Mouse (Mus musculus): ENCODE measurements around the gene Grk1.

Gene Grk1

GRCm38 (mm10) chr8:13412891-13413558, 8.1 kb downstream of the Grk1 start:
- H3K4me3 ChIP-seq (replicated peaks; ENCODE audit: low read length): no peak overlapping the region
- H3K9me3 ChIP-seq (ENCODE audit: low read length): no peaks in the 10 kb centered on the region
- no peaks in the 10 kb centered on the region for H3K36me3 ChIP-seq (ENCODE audit: insufficient read depth, low read length)
- H3K4me1 ChIP-seq (replicated peaks; ENCODE audit: low read depth, low read length): peaks cover 8% of the 10 kb centered on the region
- H3K27me3 ChIP-seq (ENCODE audit: insufficient read depth, low read length): no peaks in the 10 kb centered on the region
- TF ChIP-seq POU5F1 (IDR thresholded peaks at IDR 0.05; ENCODE audit: borderline replicate concordance, low read length) (no peak), NANOG (IDR thresholded peaks at IDR 0.05; ENCODE audit: borderline replicate concordance, low read length) (no peak), CTCF (conservative IDR thresholded peaks at IDR 0.05; ENCODE audit: low read length) (peak; percentile 62)

GRCm38 (mm10) chr8:13413823-13414390, 9.0 kb downstream of the Grk1 start:
- Histone ChIP-seq H3K9me3 (ENCODE audit: low read length) (no peaks in the 10 kb centered on the region), H3K4me3 (replicated peaks; ENCODE audit: low read length) (no peak overlapping the region), H3K27me3 (ENCODE audit: insufficient read depth, low read length) (peaks cover 2% of the 10 kb centered on the region; the same call in 1 of the 2 replicates), H3K4me1 (replicated peaks; ENCODE audit: low read depth, low read length) (peaks cover 8% of the 10 kb centered on the region), H3K36me3 (ENCODE audit: insufficient read depth, low read length) (no peaks in the 10 kb centered on the region)
- TF ChIP-seq POU5F1 (IDR thresholded peaks at IDR 0.05; ENCODE audit: borderline replicate concordance, low read length) (no peak), CTCF (conservative IDR thresholded peaks at IDR 0.05; ENCODE audit: low read length) (no peak), NANOG (IDR thresholded peaks at IDR 0.05; ENCODE audit: borderline replicate concordance, low read length) (no peak)

DNA sequence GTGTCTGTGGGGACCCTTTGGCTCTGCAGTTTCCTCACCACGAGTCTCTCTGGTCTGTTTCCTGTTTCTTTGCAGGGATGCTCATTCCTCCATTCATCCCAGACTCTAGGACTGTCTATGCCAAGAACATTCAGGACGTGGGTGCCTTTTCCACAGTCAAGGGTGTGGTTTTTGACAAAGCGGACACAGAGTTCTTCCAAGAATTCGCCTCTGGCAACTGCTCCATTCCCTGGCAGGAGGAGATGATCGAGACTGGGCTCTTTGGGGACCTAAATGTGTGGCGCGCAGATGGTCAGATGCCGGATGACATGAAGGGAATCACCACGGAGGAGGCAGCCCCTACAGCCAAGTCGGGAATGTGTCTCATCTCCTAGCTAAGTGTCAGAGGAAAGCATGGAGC, 11.0 kb downstream of the Grk1 start:
- Histone ChIP-seq H3K9me3 (ENCODE audit: low read length) (no peaks in the 10 kb centered on the region), H3K27me3 (ENCODE audit: insufficient read depth, low read length) (peaks cover 2% of the 10 kb centered on the region; the same call in 1 of the 2 replicates), H3K4me1 (replicated peaks; ENCODE audit: low read depth, low read length) (peaks cover 8% of the 10 kb centered on the region), H3K4me3 (replicated peaks; ENCODE audit: low read length) (no peak overlapping the region), H3K36me3 (ENCODE audit: insufficient read depth, low read length) (no peaks in the 10 kb centered on the region)
- no peak for TF ChIP-seq NANOG (IDR thresholded peaks at IDR 0.05; ENCODE audit: borderline replicate concordance, low read length)
- no peak for TF ChIP-seq CTCF (conservative IDR thresholded peaks at IDR 0.05; ENCODE audit: low read length)
- TF ChIP-seq POU5F1 (IDR thresholded peaks at IDR 0.05; ENCODE audit: borderline replicate concordance, low read length): no peak

DNA sequence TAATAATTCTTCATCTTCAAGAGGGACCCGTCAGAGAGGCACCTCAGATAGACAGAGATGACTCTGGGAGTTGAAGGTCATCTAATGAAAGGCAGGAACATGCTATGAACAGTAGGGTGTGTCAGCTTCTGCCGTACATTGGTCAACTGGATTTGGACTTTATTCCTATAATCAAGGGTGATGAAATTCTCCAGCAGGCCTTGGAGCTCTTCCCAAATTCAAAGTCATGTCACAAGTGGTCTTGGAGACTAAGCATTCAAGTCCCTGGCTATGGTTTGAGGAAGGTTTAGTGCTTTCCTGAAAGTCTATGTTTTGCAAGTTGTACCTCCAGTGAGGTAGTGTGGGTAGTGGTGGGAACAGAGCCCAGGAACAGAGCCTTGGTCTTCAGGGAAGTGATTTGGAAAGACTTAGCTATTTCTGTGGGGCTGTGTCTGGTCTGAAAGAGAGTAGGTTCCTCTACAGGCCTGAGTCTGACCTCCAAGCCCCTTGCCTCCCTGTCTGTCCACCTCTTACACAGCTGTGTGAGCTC, 14.3 kb downstream of the Grk1 start:
- TF ChIP-seq NANOG (IDR thresholded peaks at IDR 0.05; ENCODE audit: borderline replicate concordance, low read length) (no peak), CTCF (conservative IDR thresholded peaks at IDR 0.05; ENCODE audit: low read length) (no peak), POU5F1 (IDR thresholded peaks at IDR 0.05; ENCODE audit: borderline replicate concordance, low read length) (no peak)
- H3K4me1 ChIP-seq (replicated peaks; ENCODE audit: low read depth, low read length): peaks cover under 1% of the 10 kb centered on the region
- H3K4me3 ChIP-seq (replicated peaks; ENCODE audit: low read length): no peak overlapping the region
- peaks cover 14% of the 10 kb centered on the region for H3K9me3 ChIP-seq (ENCODE audit: low read length)
- H3K27me3 ChIP-seq (ENCODE audit: insufficient read depth, low read length): peaks cover 2% of the 10 kb centered on the region; the same call in 1 of the 2 replicates
- H3K36me3 ChIP-seq (ENCODE audit: insufficient read depth, low read length): no peaks in the 10 kb centered on the region

DNA sequence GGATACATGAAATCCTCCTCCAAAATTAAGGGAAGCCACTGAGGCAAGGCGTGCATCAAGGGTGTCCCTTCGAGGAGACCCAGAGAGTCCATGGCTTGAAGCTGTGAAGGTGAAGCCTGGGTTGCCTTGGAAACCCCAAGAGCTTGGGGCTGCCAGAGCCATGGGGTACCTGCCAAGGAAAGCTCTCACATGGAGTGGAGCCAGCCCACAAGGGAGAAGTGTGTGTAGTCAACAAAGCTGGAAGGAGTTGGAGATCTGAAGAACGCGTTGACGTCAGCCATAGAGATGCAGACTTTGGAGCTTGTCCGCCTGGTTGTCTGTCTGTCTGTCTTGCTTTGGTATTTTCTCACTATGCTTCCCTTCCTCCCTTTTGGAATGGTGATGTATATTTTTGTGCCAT, 16.1 kb downstream of the Grk1 start:
- TF ChIP-seq CTCF (conservative IDR thresholded peaks at IDR 0.05; ENCODE audit: low read length): no peak
- TF ChIP-seq NANOG (IDR thresholded peaks at IDR 0.05; ENCODE audit: borderline replicate concordance, low read length): no peak
- TF ChIP-seq POU5F1 (IDR thresholded peaks at IDR 0.05; ENCODE audit: borderline replicate concordance, low read length): no peak
- H3K27me3 ChIP-seq (ENCODE audit: insufficient read depth, low read length): peaks cover 6% of the 10 kb centered on the region; the same call in 1 of the 2 replicates
- H3K4me3 ChIP-seq (replicated peaks; ENCODE audit: low read length): no peak overlapping the region
- H3K9me3 ChIP-seq (ENCODE audit: low read length): peaks cover 14% of the 10 kb centered on the region
- no peaks in the 10 kb centered on the region for H3K4me1 ChIP-seq (replicated peaks; ENCODE audit: low read depth, low read length)
- no peaks in the 10 kb centered on the region for H3K36me3 ChIP-seq (ENCODE audit: insufficient read depth, low read length)

- Histone ChIP-seq H3K4me1 (replicated peaks; ENCODE audit: low read depth, low read length) (no peaks in the 10 kb centered on the region), H3K27me3 (ENCODE audit: insufficient read depth, low read length) (peaks cover 4% of the 10 kb centered on the region; the same call in 1 of the 2 replicates), H3K4me3 (replicated peaks; ENCODE audit: low read length) (no peak overlapping the region), H3K9me3 (ENCODE audit: low read length) (peaks cover 9% of the 10 kb centered on the region; the same call in 1 of the 2 replicates), H3K36me3 (ENCODE audit: insufficient read depth, low read length) (no peaks in the 10 kb centered on the region)
- no peak for TF ChIP-seq CTCF (conservative IDR thresholded peaks at IDR 0.05; ENCODE audit: low read length)
- TF ChIP-seq POU5F1 (IDR thresholded peaks at IDR 0.05; ENCODE audit: borderline replicate concordance, low read length): no peak
- no peak for TF ChIP-seq NANOG (IDR thresholded peaks at IDR 0.05; ENCODE audit: borderline replicate concordance, low read length)
Observed at GRCm38 (mm10) chr8:13427351-13427750, 22.5 kb downstream of the Grk1 start.

- peaks cover 4% of the 10 kb centered on the region; the same call in 1 of the 2 replicates for H3K27me3 ChIP-seq (ENCODE audit: insufficient read depth, low read length)
- TF ChIP-seq NANOG (IDR thresholded peaks at IDR 0.05; ENCODE audit: borderline replicate concordance, low read length) (no peak), CTCF (conservative IDR thresholded peaks at IDR 0.05; ENCODE audit: low read length) (no peak), POU5F1 (IDR thresholded peaks at IDR 0.05; ENCODE audit: borderline replicate concordance, low read length) (no peak)
- H3K9me3 ChIP-seq (ENCODE audit: low read length): peaks cover 5% of the 10 kb centered on the region; the same call in 1 of the 2 replicates
- H3K4me1 ChIP-seq (replicated peaks; ENCODE audit: low read depth, low read length): peaks cover 6% of the 10 kb centered on the region; the same call in 1 of the 2 replicates
- no peaks in the 10 kb centered on the region for H3K36me3 ChIP-seq (ENCODE audit: insufficient read depth, low read length)
- no peak overlapping the region for H3K4me3 ChIP-seq (replicated peaks; ENCODE audit: low read length)
Observed at GRCm38 (mm10) chr8:13428156-13428555, 23.3 kb downstream of the Grk1 start.

DNA sequence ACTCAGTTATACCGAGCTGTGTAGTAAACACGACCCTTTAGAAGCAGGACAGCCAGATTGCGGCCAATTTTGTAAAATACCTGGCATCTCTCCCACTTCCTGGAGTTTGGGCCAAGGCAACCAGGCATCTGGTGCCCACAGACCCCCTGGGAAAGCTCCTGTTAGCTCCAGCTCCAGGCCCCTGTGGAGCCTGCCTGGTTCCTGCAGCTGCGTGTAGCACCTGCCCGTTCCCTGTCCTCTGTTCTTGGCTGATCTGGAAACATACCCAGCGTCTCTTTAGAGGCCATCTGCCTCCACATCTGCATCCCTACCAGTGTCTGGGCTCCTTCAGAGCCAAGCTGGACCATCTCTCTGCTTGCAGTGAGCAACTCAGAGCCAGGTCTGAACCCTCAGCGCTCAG, 25.5 kb downstream of the Grk1 start:
- TF ChIP-seq CTCF (conservative IDR thresholded peaks at IDR 0.05; ENCODE audit: low read length) (no peak), NANOG (IDR thresholded peaks at IDR 0.05; ENCODE audit: borderline replicate concordance, low read length) (no peak), POU5F1 (IDR thresholded peaks at IDR 0.05; ENCODE audit: borderline replicate concordance, low read length) (no peak)
- peaks cover 7% of the 10 kb centered on the region; the same call in 1 of the 2 replicates for H3K27me3 ChIP-seq (ENCODE audit: insufficient read depth, low read length)
- peaks cover 5% of the 10 kb centered on the region; the same call in 1 of the 2 replicates for H3K9me3 ChIP-seq (ENCODE audit: low read length)
- peaks cover 19% of the 10 kb centered on the region for H3K4me1 ChIP-seq (replicated peaks; ENCODE audit: low read depth, low read length)
- H3K4me3 ChIP-seq (replicated peaks; ENCODE audit: low read length): no peak overlapping the region
- H3K36me3 ChIP-seq (ENCODE audit: insufficient read depth, low read length): no peaks in the 10 kb centered on the region

Data from E14TG2a.4 (cell line).